Mouse (Mus musculus) heart, embryonic 16.5 days (tissue): ENCODE data around the gene Foxn2. TPM values are rescaled to one million over a fixed set of nuclear protein-coding genes. Genes with fewer than 3 reads are reported as not detected.
A peak's percentile ranks its signal among the peaks of the same experiment; 100 is the strongest.

Experiments used
- ATAC-seq: fragments of 200-750 bp; cut with Nextera tagmentation; replicated peaks from 2 replicates; pipeline ENCODE4 v1.8.0; 2017; ENCODE audit warnings: moderate number of reproducible peaks; ENCODE audit not compliant: insufficient read depth, low FRiP score; ENCODE audit errors: extremely low read depth
- H3K27ac ChIP-seq: fragments of 300-500 bp; sonication (generic); 2 replicates; pipeline ENCODE4 v1.5.1; 2014; ENCODE audit warnings: mild to moderate bottlenecking, low read length, control low read depth, moderate library complexity
- H3K27me3 ChIP-seq: fragments of 300-500 bp; sonication (generic); 2 replicates; pipeline ENCODE4 v1.6.1; 2014; ENCODE audit warnings: low read length, mixed read lengths; ENCODE audit not compliant: control insufficient read depth, insufficient read depth
- H3K36me3 ChIP-seq: fragments of 300-500 bp; sonication (generic); 2 replicates; pipeline ENCODE4 v1.6.1; 2014; ENCODE audit not compliant: control insufficient read depth, insufficient read depth
- H3K4me1 ChIP-seq: fragments of 300-500 bp; sonication (generic); 2 replicates; pipeline ENCODE4 v1.6.1; 2014; ENCODE audit warnings: low read length, mixed read lengths; ENCODE audit not compliant: control insufficient read depth, insufficient read depth
- H3K4me2 ChIP-seq: fragments of 300-500 bp; sonication (generic); 2 replicates; pipeline ENCODE4 v1.6.1; 2014; ENCODE audit warnings: low read depth, mild to moderate bottlenecking, control low read depth, low read length
- H3K4me3 ChIP-seq: fragments of 300-500 bp; sonication (generic); 2 replicates; pipeline ENCODE4 v1.5.1; 2014; ENCODE audit warnings: mild to moderate bottlenecking, control low read depth, low read length
- H3K9ac ChIP-seq: fragments of 300-500 bp; sonication (generic); 2 replicates; pipeline ENCODE4 v1.6.1; 2014; ENCODE audit warnings: low read length, control low read depth
- H3K9me3 ChIP-seq: fragments of 300-500 bp; sonication (generic); replicated peaks from 2 replicates; pipeline ENCODE4 v1.6.1; 2016; ENCODE audit warnings: low read length; ENCODE audit not compliant: control insufficient read depth
- WGBS: fragments of 180-500 bp; shearing (Covaris S2); extraction: QIAGEN DNeasy Blood & Tissue Kit; methylation state at CpG from one replicate; pipeline ENCODE4 v1.1.7; 2014; 5-methylcytosine and 5-hydroxymethylcytosine counted together
- polyA plus RNA-seq: library from polyadenylated mRNA; unstranded; fragments of >200 nt; fragmentation: Nextera tagmentation; extraction: Ambion mirVana; gene quantifications from 2 replicates; pipeline ENCODE4 v1.2.1, GENCODE M21; 2015

Gene Foxn2
- polyA plus RNA-seq, 1 experiment from 2014 or later: 10.1 TPM

DNA sequence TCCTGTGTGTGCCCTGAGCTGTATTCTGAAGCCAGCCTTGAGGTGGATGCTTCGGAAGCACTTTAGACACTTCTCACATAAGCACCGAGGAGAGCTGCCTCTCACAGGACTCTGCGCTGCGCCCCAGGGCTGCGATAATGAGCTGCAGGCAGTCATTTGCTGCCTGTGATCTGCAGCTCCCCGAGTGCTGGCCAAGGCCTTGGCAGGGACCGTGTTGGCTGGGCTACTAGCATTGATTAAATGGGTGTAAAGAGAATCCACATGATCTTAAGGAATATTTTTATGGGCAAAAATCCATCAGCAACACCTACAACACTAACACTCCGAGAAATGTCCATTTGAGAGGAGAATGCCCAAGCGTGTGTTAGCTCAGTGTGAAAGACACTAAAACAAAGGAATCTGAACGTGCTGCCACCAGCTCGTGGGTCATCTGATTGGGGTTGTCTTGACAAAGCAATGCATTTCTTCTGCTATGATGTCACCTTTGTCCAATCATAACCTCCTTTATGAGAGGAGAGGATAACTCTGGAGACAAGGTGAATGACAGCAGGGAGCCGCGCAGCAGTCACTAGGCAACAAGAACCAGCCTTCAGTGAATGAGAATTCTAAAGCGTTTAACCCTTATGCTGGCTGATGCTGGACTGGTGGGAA lies 53.7 kb downstream of the Foxn2 start:
- WGBS: 41% methylated on average over 14 of the region's 14 CpGs
- H3K27me3 ChIP-seq: no peaks in the 10 kb centered on the region

DNA sequence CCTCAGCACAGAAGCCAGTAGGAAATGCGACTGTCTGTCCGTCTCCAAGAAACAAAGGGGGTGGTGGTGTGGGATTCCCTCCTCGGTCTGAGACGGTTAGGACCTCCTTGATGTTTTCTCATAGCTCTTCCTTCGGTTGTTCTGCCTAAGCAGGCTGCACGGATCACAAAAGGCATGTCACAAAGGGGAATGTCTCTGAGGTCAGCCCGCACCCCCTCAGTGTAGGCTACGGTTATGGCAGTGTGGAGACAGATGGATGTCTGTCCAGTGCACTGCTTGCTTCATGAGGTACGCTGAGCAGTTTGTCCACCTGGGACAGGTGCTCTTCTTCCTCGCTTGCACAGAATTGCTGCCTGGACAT lies 54.2 kb downstream of the Foxn2 start:
- Histone ChIP-seq H3K9me3 (no peaks in the 10 kb centered on the region), H3K36me3 (0 out of 2 replicates have a peak, but pooled peaks cover 4% of the 10 kb centered on the region), H3K27ac (no peak overlapping the region), H3K27me3 (no peaks in the 10 kb centered on the region), H3K4me3 (no peak overlapping the region), H3K4me2 (no peak overlapping the region), H3K9ac (no peak overlapping the region), H3K4me1 (0 out of 2 replicates have a peak, but pooled peaks cover 4% of the 10 kb centered on the region)
- WGBS: 78% methylated on average over 10 of the region's 10 CpGs
- no peak for ATAC-seq

More for the DNA sequence above, 53.7 kb downstream of the Foxn2 start:
- ATAC-seq: no peak
- no peak overlapping the region for H3K27ac ChIP-seq
- H3K9ac ChIP-seq: no peak overlapping the region
- no peak overlapping the region for H3K4me2 ChIP-seq
- no peak overlapping the region for H3K4me3 ChIP-seq
- H3K36me3 ChIP-seq: 0 out of 2 replicates have a peak, but pooled peaks cover 4% of the 10 kb centered on the region
- 0 out of 2 replicates have a peak, but pooled peaks cover 4% of the 10 kb centered on the region for H3K4me1 ChIP-seq
- H3K9me3 ChIP-seq: no peaks in the 10 kb centered on the region

DNA sequence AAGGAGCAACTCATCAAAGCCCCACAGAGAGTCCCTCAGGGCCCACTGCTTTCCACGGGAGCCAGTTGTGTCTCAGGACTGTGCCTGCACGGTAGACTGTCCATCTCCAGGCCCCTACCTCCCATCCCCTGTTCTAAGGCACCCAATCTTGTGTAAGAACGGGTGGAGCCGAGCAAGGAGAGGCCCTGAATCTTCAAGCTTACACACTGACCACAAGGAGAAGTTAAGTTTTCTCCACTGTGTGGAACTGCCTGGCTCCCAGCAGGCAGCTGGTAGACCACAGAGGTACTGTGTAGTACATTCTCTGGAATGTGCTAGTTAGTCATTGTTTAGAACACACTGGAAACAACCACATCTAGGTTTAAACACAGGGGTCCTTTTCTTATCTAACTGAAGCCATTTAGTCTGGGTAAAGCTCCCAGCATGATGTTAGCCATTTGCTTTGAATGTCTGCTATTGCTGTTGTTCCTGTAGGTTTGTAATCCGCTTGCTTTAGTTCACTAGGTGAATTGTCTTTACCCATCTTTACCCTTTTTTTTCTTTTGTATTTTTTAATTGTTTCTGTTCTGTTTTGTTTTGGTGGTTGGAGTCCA lies 57.7 kb downstream of the Foxn2 start:
- no peak overlapping the region for H3K4me2 ChIP-seq
- H3K36me3 ChIP-seq: 0 out of 2 replicates have a peak, but pooled peaks cover 3% of the 10 kb centered on the region
- H3K4me3 ChIP-seq: no peak overlapping the region
- WGBS: 82% methylated on average over 5 of the region's 5 CpGs
- H3K4me1 ChIP-seq: 0 out of 2 replicates have a peak, but pooled peaks cover 4% of the 10 kb centered on the region
- H3K9me3 ChIP-seq: no peaks in the 10 kb centered on the region
- H3K9ac ChIP-seq: no peak overlapping the region
- no peaks in the 10 kb centered on the region for H3K27me3 ChIP-seq
- no peak for ATAC-seq
- H3K27ac ChIP-seq: no peak overlapping the region

DNA sequence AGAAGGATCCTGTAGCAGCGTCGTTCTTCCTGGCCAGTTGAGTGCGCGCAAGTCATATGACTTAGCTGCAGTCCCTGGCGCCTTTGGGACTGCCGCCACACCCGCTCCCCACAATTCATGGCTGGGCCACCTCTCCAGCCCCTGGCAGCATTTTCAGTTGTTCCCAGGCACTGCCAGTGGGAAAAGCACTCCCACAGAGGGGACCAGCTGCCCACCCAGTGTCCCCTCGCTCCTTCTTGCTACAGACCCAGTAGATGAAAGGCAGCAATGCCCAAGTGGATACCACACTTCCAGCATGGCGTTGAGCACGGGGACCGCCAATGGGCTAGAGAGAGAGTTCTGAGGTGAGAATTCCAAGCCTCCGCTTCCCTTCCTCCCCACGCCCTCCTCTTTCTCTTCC lies 63.5 kb downstream of the Foxn2 start:
- WGBS: 88% methylated on average over 13 of the region's 13 CpGs
- Histone ChIP-seq H3K27me3 (no peaks in the 10 kb centered on the region), H3K9ac (no peak overlapping the region), H3K36me3 (0 out of 2 replicates have a peak, but pooled peaks cover 3% of the 10 kb centered on the region), H3K4me1 (peaks cover 9% of the 10 kb centered on the region), H3K4me2 (no peak overlapping the region), H3K9me3 (no peaks in the 10 kb centered on the region), H3K4me3 (no peak overlapping the region), H3K27ac (no peak overlapping the region)
- ATAC-seq: no peak

DNA sequence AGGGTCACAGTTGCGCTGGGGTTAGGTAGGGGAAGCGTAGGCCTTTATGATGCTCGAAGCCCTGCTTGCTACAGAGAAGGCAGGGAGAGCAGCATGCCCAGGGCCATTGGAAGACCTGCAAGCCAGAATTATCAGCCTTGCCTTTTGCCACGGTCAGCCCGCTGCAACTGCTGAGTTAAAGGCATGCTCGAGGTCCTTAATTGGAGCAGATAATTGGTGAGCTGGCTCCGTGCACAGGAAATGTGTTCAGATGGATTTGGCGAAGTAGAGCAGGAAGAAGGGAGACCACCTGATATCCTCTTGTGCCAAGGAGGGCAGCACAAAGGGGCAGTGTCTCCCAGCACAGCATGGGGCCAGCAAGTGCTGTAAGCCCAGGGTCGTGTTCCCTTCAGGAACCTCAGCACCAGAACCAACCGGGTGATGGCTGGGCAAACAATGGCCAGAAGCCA lies 64.8 kb downstream of the Foxn2 start:
- no peaks in the 10 kb centered on the region for H3K36me3 ChIP-seq
- no peak overlapping the region for H3K9ac ChIP-seq
- peaks cover 11% of the 10 kb centered on the region for H3K4me1 ChIP-seq
- no peak overlapping the region for H3K4me2 ChIP-seq
- H3K27me3 ChIP-seq: no peaks in the 10 kb centered on the region
- WGBS: 43% methylated on average over 10 of the region's 10 CpGs
- no peaks in the 10 kb centered on the region for H3K9me3 ChIP-seq
- H3K27ac ChIP-seq: no peak overlapping the region
- no peak overlapping the region for H3K4me3 ChIP-seq
- ATAC-seq: no peak

DNA sequence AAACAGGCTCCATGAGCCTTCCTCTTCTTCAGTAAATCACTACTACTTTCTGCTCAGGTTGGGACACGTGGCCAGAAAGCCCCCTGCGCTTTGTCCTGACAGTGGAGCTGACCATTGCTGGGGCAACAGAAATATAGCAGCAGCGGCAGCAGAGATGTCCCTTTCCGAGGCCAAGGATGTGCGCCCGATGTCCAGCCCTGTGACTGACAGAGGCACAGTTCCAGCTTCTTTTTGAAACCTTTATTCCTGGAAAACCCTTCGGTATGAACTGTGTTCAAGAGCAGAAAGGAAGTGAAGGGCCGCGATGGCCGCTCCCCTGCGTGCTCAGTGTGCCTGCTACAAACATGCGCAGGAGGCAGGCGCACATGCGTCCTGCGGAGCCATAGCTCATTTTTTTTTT lies 65.4 kb downstream of the Foxn2 start:
- H3K9me3 ChIP-seq: no peaks in the 10 kb centered on the region
- H3K27ac ChIP-seq: no peak overlapping the region
- H3K4me2 ChIP-seq: no peak overlapping the region
- peaks cover 11% of the 10 kb centered on the region for H3K4me1 ChIP-seq
- no peak overlapping the region for H3K4me3 ChIP-seq
- H3K9ac ChIP-seq: no peak overlapping the region
- no peaks in the 10 kb centered on the region for H3K27me3 ChIP-seq
- no peak for ATAC-seq
- no peaks in the 10 kb centered on the region for H3K36me3 ChIP-seq
- 92% methylated on average over 15 of the region's 15 CpGs for WGBS

DNA sequence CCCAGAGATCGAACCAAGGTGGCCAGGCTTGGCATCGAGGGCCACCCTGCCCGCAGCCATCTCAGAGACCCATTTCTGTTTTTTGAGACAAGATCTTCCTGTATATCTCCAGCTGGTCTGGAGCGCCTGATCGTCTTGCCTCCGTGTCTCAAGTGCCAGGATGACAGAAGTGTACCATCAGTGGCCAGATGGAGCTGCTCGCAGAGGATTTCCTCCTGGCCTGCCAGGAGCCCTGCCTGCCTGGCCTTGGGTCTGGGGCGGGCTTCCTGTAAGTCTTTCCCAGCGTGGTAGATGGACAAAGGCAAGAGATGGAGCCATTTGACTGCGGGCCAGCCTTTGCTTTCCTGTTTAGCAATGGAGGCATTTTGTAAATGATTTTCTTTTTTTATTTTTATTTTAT lies 66.9 kb downstream of the Foxn2 start:
- ATAC-seq: no peak
- no peak overlapping the region for H3K9ac ChIP-seq
- H3K4me1 ChIP-seq: peaks cover 11% of the 10 kb centered on the region
- H3K36me3 ChIP-seq: no peaks in the 10 kb centered on the region
- no peaks in the 10 kb centered on the region for H3K9me3 ChIP-seq
- no peak overlapping the region for H3K4me3 ChIP-seq
- no peaks in the 10 kb centered on the region for H3K27me3 ChIP-seq
- no peak overlapping the region for H3K4me2 ChIP-seq
- H3K27ac ChIP-seq: no peak overlapping the region
- 72% methylated on average over 10 of the region's 10 CpGs for WGBS

DNA sequence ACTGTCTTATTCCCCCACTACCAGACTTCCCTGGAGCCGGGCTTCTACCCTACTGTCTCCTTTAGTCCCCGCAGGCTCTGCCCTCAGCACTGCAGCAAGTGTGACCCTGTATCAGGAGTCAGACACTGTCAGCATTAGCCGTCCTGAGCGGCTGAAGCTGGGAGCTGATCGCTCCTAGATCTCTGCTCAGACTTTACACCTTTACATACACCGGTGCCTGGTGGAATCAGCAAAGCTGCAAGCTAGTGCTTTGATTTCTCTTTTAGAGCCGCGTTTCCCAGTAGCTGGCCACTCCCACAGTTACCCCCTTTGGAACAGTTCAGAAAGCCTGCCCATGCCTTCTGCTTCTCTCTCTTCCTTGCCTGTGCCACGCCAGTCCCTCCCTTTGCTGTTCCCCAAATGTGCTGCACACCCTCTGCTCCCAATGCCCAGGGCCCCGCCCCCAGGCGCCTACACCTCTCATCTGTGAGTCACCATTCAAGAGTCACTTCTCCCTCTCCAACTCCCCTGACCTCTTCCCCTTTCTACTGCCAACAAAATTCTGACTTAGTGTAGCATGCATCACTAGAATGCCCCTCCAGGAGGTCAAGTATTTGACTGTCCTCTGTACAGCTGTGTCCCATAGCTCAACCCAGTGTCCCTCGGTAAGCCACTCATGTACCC lies 68.5 kb downstream of the Foxn2 start:
- Histone ChIP-seq H3K4me2 (peak overlapping the region; percentile 67), H3K4me3 (peak overlapping the region; percentile 36), H3K27me3 (no peaks in the 10 kb centered on the region), H3K9ac (peak overlapping the region; percentile 64), H3K9me3 (no peaks in the 10 kb centered on the region), H3K27ac (no peak overlapping the region), H3K36me3 (no peaks in the 10 kb centered on the region), H3K4me1 (peaks cover 11% of the 10 kb centered on the region)
- WGBS: 21% methylated on average over 12 of the region's 12 CpGs
- ATAC-seq: peak; percentile 73

DNA sequence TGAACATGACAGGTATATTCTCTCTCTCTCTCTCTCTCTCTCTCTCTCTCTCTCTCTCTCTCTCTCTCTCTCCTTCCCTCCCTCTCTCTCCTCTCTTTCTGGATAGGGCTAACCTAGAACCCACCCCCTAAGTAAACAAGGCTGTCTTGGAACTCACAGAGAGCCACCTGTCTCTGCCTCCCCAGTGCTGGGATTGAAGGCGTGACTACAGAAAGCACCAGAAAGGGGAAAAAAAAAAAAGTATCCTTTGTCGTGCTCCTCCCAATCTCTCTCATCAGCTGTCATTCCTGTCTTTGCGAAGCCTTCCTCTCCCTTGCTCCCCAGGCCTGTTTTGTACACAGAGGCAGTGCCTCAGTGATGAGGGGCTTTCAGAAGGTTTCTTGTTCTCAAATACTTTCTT lies 69.5 kb downstream of the Foxn2 start:
- H3K27ac ChIP-seq: no peak overlapping the region
- no peak overlapping the region for H3K9ac ChIP-seq
- no peak for ATAC-seq
- no peak overlapping the region for H3K4me2 ChIP-seq
- no peak overlapping the region for H3K4me3 ChIP-seq
- no peaks in the 10 kb centered on the region for H3K27me3 ChIP-seq
- H3K36me3 ChIP-seq: no peaks in the 10 kb centered on the region
- peaks cover 11% of the 10 kb centered on the region for H3K4me1 ChIP-seq
- no peaks in the 10 kb centered on the region for H3K9me3 ChIP-seq
- WGBS: 76% methylated on average over 3 of the region's 3 CpGs
